Mouse (Mus musculus) right cerebral cortex, postnatal 25 days (tissue): ENCODE data around the gene Syngr1.

Source experiments
- DNase-seq: peaks from one replicate; pipeline ENCODE4 v3.0.0; 2022

The Syngr1 gene

DNA sequence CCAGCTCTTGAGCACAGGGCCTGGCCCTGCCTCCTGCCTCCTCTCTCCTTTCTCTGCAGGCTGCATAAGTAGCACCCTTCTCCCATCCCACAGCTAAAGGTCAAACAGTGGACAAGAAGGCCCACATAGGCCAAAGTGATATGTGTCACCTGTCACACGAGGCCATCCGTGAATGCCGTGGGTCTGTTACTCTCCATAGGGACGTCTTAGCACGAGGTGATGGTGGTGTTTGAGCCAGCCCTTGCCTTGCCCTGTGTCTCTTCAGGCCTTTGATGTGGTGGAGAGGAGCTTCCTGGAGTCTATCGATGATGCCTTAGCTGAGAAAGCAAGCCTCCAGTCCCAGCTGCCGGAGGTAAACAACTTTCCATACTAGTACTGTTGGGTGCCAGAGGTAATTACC lies 58.4 kb downstream of the Syngr1 start:
- no peak for DNase-seq

- DNase-seq = no peak
These were observed 61.5 kb downstream of the Syngr1 start for GRCm38 (mm10) chr15:80152663-80153062.

- no peak for DNase-seq
These were observed 62.6 kb downstream of the Syngr1 start for GRCm38 (mm10) chr15:80153757-80154156.

GRCm38 (mm10) chr15:80155707-80156106 lies 64.6 kb downstream of the Syngr1 start:
- no peak for DNase-seq

DNA sequence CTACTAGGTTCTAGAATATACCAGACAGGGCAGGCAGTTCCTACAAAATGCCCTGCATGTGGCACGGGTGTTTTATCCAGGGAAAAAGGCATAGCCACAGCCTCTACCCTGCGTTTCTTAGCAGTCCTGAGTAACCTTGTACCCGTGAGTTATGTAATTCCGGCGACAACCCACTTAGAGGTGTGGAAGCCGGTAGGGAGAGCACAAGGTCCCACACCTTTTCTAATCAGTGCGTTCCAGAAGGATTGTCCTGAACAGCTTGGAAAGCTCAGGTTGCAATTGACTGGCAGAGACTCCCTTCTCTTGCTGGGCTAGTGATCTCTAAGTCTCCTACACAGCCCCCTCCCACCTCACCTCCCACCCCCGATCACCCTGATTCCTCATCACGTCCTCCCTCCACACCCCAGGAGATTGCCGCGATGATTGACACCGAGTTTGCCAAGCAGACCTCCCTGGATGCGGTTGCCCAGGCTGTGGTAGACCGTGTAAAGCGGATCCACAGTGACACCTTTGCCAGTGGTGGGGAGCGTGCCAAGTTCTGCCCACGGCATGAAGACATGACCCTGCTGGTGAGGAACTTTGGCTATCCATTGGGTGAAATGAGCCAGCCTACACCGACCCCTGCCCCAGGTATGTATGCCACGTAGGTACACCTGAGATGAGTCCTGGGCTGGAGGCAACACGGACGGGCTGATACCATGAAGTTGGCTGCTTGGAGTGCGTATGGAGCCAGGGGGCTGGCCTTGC lies 66.2 kb downstream of the Syngr1 start:
- DNase-seq = no peak

DNA sequence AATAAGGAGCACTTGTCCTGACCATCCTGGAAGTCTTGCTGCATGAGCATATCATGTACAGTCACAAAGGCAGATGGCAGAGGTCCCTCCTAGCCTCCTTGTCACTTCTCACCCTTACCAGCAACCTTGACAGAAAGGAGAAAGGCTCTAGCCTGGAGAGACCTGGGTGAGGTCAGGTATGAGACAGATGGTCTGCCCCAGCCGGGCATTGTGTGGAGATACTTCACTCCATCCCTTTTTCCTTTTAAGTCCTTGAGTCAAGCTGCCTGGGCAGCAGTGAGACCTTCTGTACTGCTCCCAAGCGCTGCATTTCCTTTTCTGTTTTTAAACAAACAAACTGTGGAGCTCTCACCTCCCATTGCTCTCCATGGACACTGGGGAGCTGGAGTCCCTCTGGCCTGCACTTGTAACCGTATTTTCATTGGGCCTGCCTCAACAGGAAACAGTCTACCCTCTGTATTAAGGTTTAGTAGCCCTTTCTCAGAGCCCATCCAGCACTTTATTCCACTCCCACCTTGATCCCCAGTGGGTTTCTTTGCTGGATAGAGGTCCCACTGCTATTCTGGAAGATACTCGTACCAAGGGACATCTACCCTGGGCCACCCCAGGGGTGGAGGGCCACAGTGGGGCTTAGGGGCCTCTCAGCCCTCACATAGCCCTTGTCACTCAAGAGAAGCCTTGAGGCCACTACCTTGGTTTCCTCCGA lies 67.0 kb downstream of the Syngr1 start:
- no peak for DNase-seq

- no peak for DNase-seq
These were observed 67.6 kb downstream of the Syngr1 start for GRCm38 (mm10) chr15:80158707-80159090.

DNA sequence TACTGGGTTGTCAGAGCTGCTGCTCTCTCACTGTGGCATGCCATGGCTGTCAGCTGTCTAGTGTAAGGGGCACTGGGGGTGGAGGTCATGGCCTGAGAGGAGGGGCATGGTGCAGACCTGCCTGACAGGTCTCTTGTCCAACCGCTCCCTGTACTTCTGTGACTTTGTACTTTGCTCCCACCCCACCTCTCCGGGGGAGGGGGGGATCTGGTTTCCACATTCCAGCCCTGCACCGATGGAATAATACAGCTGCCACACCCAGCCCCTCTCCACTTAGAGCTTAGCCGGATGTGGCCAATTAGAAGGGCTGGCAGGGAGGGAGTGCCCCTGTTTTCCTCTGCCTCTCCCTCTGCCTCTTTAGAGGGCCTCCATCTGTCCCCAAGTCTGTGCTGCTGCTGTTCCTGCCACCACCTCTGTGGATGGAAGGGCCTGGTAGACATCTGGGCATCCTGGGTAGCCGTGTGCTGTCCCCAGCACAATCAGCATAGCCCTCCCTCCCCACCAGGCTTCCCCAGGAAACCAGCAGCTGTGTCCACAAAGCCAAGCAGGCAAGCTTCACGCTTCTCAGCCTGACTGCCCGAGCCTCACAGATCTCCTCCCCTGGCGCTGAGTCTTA lies 68.3 kb downstream of the Syngr1 start:
- no peak for DNase-seq

- DNase-seq = no peak
These were observed 69.1 kb downstream of the Syngr1 start for GRCm38 (mm10) chr15:80160223-80160622.

DNA sequence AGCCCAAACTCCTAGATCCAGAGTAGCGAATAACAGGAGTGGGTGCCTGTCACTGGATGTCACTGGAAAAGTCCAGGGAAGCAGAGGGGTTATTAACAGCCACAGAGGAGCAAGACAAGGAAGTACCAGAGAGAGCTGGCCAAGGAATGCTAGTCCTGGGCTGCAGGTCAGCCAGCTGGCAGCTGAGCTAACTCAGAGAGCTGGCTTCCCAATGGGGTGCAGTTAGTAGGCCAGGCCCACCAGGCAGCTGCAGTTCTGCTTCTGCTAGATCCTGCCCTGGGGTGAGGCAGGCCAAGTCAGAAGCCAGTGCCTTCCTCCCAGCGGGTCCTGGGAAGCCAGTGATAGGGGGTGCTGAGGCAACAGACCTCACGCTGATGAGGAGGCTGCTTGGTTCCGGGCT lies 69.6 kb downstream of the Syngr1 start:
- DNase-seq = no peak

DNA sequence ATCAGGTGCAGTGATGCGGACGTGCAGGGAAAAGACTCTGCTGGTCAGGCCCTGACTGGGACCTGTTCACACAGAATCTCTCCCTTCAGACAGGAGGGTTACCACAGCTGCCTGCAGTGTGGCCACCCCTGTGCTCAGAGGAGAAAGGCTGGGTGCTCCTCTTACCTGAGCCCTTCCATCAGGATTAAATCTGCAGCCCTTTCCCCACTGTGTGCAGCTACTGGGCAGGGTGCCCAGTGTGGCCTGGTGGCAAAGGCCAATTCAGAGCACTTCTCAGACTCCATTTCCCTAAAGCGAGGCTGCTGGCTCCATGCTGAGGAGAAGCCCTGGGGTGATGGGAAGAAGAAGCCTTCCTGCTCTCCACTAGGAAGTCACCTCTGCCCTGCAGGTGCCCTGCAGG lies 70.1 kb downstream of the Syngr1 start:
- no peak for DNase-seq

DNA sequence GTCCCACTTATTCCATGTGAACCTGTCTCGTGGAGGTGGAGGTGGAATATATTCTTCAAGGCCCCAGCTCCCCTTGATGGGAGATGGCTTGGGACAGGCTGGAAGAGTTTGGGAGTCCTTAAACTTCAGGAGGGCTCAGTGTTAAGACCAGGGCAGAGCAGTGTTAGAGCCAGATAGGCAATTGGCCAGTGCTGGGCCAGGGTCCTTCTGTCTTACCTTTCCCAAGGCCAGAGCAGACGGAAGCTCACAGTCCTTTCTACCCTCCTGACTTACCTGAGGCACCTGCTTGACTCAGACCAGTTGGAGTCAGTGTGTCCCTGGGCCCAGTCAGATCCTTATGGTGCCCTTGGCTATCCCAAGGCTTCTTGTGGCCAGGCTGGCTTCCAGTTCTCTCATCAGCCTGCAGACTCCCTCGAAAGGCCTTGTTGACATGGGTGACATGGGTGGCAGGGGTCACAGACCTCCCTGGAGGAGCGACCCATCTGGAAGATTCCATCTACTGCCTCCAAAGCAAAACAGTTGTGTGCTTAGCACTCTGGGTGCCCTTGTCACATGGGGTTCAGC lies 71.3 kb downstream of the Syngr1 start:
- no peak for DNase-seq

DNA sequence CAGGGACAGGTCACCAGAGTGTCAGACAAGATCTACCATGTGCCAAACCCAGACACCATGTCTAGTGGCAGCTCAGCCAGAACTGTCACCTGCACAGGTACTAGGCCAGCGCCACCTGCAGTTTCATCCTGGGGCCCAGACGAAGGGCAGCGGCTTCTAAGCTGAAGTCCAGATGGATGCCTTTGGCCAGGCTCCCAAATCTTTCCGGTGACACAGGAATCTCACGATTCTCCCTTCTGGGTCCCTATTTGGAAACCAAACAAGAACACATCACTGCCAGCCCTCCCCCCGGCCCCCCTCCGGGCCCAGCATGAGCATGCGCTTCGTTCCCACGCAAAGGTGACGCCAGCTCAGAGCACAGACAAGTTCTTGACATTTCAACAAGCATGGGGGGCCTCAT lies 72.1 kb downstream of the Syngr1 start:
- DNase-seq = peak; percentile 63

DNA sequence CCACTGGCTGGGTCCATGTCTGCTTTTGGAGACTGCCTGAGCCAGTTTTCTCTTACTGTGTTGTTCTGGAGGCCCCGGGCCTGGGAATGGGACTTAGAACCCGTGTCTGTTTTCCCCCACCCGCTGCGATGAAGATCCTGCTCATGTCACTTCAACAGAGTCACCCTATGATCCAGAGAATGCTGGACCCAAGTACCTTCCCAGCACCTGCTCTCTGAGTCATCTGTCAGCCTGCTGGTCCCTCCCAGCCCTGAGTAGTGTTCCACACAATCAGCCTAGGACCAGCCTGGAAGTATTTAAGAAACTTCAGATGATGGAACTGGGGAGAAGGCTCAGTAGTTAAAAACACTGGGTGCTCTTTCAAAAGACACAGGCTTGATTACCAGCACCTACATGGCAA lies 72.6 kb downstream of the Syngr1 start:
- DNase-seq = no peak

GRCm38 (mm10) chr15:80165396-80165795 lies 74.3 kb downstream of the Syngr1 start:
- peak; percentile 29 for DNase-seq
